Mouse (Mus musculus): ENCODE measurements around the gene Dmbx1. TPM values are rescaled to one million over a fixed set of nuclear protein-coding genes. Genes with fewer than 3 reads are reported as not detected.
A peak's percentile ranks its signal among the peaks of the same experiment; 100 is the strongest.

Gene Dmbx1
- total RNA-seq (2012; rRNA removed) (0.16 and 0.19 TPM in 2 replicates), polyA plus RNA-seq (2012; ENCODE audit: insufficient read depth in 1 of 2, insufficient read length in 2 of 2, low read depth in 1 of 2, low replicate concordance in 2 of 2, missing spikeins in 1 of 2) (1 to 10 TPM in 1 of 2 experiments, not detected in 1; 2.3 TPM)

- no peak for TF ChIP-seq POLR2AphosphoS2 (IDR thresholded peaks at IDR 0.05; ENCODE audit: low read length)
- TF ChIP-seq RAD21 (IDR thresholded peaks at IDR 0.05; ENCODE audit: low read depth, low read length): no peak
- TF ChIP-seq ELF1 (IDR thresholded peaks at IDR 0.05; ENCODE audit: low read depth, low read length): no peak
- TF ChIP-seq TBP (IDR thresholded peaks at IDR 0.05; ENCODE audit: low read depth, low read length): no peak
- DNase-seq (ENCODE audit: low read depth, low spot score): peak; percentile 80
- Histone ChIP-seq H3K4me1 (ENCODE audit: control insufficient read depth in 1 of 2, insufficient read depth in 2 of 2, low read length in 2 of 2) (no peaks in the 10 kb centered on the region), H3K36me3 (ENCODE audit: control insufficient read depth in 1 of 2, insufficient read depth in 2 of 2, low read length in 2 of 2) (no peaks in the 10 kb centered on the region), H3K79me2 (ENCODE audit: control insufficient read depth, insufficient read depth, low read length, poor library complexity) (no peaks in the 10 kb centered on the region), H3K9me3 (replicated peaks; ENCODE audit: insufficient read depth, low read length) (no peaks in the 10 kb centered on the region), H3K27ac (ENCODE audit: control insufficient read depth, low read depth, low read length) (no peak within 1 kb of the TSS), H3K9ac (ENCODE audit: control insufficient read depth, low read depth, low read length, poor library complexity, severe bottlenecking) (peak within 1 kb of the TSS; percentile 70), H3K27me3 (ENCODE audit: control insufficient read depth in 1 of 2, insufficient read depth in 2 of 2, low read length in 2 of 2) (peaks cover 0 to 4% of the 10 kb centered on the region in 2 experiments; a peak in 2 of 4 replicates), H3K4me3 (ENCODE audit: control insufficient read depth in 1 of 2, insufficient read depth in 1 of 2, low read depth in 2 of 2, low read length in 2 of 2) (peak within 1 kb of the TSS; percentile 41 to 77)
These were observed at the start of gene Dmbx1 for GRCm38 (mm10) chr4:115939295-115940102. Gene Dmbx1 (minus strand): TSS chr4:115939926.

- no peak overlapping the region for H3K9ac ChIP-seq (ENCODE audit: control insufficient read depth, low read depth, low read length, poor library complexity, severe bottlenecking)
- no peaks in the 10 kb centered on the region for H3K27me3 ChIP-seq (ENCODE audit: control insufficient read depth in 1 of 2, insufficient read depth in 2 of 2, low read length in 2 of 2)
- H3K4me3 ChIP-seq (ENCODE audit: control insufficient read depth in 1 of 2, insufficient read depth in 1 of 2, low read depth in 2 of 2, low read length in 2 of 2): no peak overlapping the region
- no peaks in the 10 kb centered on the region for H3K79me2 ChIP-seq (ENCODE audit: control insufficient read depth, insufficient read depth, low read length, poor library complexity)
- no peaks in the 10 kb centered on the region for H3K36me3 ChIP-seq (ENCODE audit: control insufficient read depth in 1 of 2, insufficient read depth in 2 of 2, low read length in 2 of 2)
- TF ChIP-seq GABPA (IDR thresholded peaks at IDR 0.05; ENCODE audit: low read depth, low read length) (no peak), MXI1 (IDR thresholded peaks at IDR 0.05; ENCODE audit: low read depth, low read length) (no peak), EP300 (IDR thresholded peaks at IDR 0.05; ENCODE audit: low read depth in 1 of 2, low read length in 2 of 2) (no peak), E2F4 (IDR thresholded peaks at IDR 0.05; ENCODE audit: borderline replicate concordance, low read depth, low read length) (no peak), SMC3 (IDR thresholded peaks at IDR 0.05; ENCODE audit: low read depth, low read length) (no peak)
- H3K4me1 ChIP-seq (ENCODE audit: control insufficient read depth in 1 of 2, insufficient read depth in 2 of 2, low read length in 2 of 2): no peaks in the 10 kb centered on the region
- no peak overlapping the region for H3K27ac ChIP-seq (ENCODE audit: control insufficient read depth, low read depth, low read length)
- no peaks in the 10 kb centered on the region for H3K9me3 ChIP-seq (replicated peaks; ENCODE audit: insufficient read depth, low read length)
- DNase-seq (ENCODE audit: low read depth, low spot score): no peak
These were observed 49.7 kb upstream of the Dmbx1 start for GRCm38 (mm10) chr4:115989382-115989781.

GRCm38 (mm10) chr4:115987858-115988530, 48.3 kb upstream of the Dmbx1 start:
- no peaks in the 10 kb centered on the region for H3K27me3 ChIP-seq (ENCODE audit: control insufficient read depth in 1 of 2, insufficient read depth in 2 of 2, low read length in 2 of 2)
- H3K27ac ChIP-seq (ENCODE audit: control insufficient read depth, low read depth, low read length): no peak overlapping the region
- no peaks in the 10 kb centered on the region for H3K9me3 ChIP-seq (replicated peaks; ENCODE audit: insufficient read depth, low read length)
- H3K79me2 ChIP-seq (ENCODE audit: control insufficient read depth, insufficient read depth, low read length, poor library complexity): no peaks in the 10 kb centered on the region
- peaks cover 0 to 5% of the 10 kb centered on the region in 2 experiments; a peak in 1 of 4 replicates for H3K4me1 ChIP-seq (ENCODE audit: control insufficient read depth in 1 of 2, insufficient read depth in 2 of 2, low read length in 2 of 2)
- no peak for TF ChIP-seq TAL1 (IDR thresholded peaks at IDR 0.05; ENCODE audit: low read length)
- TF ChIP-seq CHD1 (IDR thresholded peaks at IDR 0.05; ENCODE audit: low read depth, low read length): no peak
- no peak for TF ChIP-seq NELFE (IDR thresholded peaks at IDR 0.05; ENCODE audit: low read depth, low read length)
- no peak for TF ChIP-seq TCF12 (IDR thresholded peaks at IDR 0.05; ENCODE audit: low read depth, low read length)
- TF ChIP-seq POLR2A (IDR thresholded peaks at IDR 0.05; ENCODE audit: control insufficient read depth in 1 of 2, insufficient read depth in 1 of 2, low read depth in 1 of 2, low read length in 2 of 2, poor library complexity in 1 of 2): no peak
- no peak for TF ChIP-seq ETS1 (IDR thresholded peaks at IDR 0.05; ENCODE audit: low read depth, low read length)
- TF ChIP-seq GABPA (IDR thresholded peaks at IDR 0.05; ENCODE audit: low read depth, low read length): no peak
- no peak for TF ChIP-seq MYC (IDR thresholded peaks at IDR 0.05; ENCODE audit: low read depth, low read length)
- H3K36me3 ChIP-seq (ENCODE audit: control insufficient read depth in 1 of 2, insufficient read depth in 2 of 2, low read length in 2 of 2): peaks cover 0 to 3% of the 10 kb centered on the region in 2 experiments; a peak in 1 of 4 replicates
- no peak overlapping the region for H3K9ac ChIP-seq (ENCODE audit: control insufficient read depth, low read depth, low read length, poor library complexity, severe bottlenecking)
- DNase-seq (ENCODE audit: low read depth, low spot score): no peak
- no peak overlapping the region for H3K4me3 ChIP-seq (ENCODE audit: control insufficient read depth in 1 of 2, insufficient read depth in 1 of 2, low read depth in 2 of 2, low read length in 2 of 2)
